Mouse (Mus musculus) R1 (cell line): ENCODE measurements around the gene Erich4.
"Not testable (repeated sequence)": the region's sequence is repeated elsewhere in the genome, so short reads cannot be mapped to it uniquely, and the experiment has no call there.

ENCODE experiments used
- DNase-seq: peaks from one replicate; pipeline ENCODE4 v3.0.0-alpha.2; 2018; ENCODE audit warnings: low read depth, low spot score

Erich4 gene

DNA sequence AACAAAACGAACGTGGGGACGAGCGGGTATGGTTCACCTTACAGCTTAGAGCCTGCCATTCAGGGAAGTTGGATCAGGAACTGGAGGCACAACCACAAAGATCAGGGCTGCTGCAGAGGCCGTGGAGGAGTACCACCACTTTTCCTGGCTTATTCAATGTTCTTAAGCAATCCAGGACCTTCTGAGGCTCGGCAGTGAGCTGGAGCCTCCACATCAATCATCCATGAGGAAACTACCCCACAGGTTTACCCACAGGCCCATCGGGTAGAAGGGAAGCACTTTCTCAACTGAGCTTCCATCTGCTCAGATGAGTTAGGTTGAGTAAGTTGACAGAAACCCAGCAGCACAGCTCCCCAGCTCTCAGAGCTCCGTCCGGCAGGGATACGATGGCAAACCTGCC lies 36.3 kb downstream of the Erich4 start:
- no peak for DNase-seq

- DNase-seq = not testable (repeated sequence)
These were observed 38.8 kb downstream of the Erich4 start for GRCm38 (mm10) chr7:25576793-25577437.

DNA sequence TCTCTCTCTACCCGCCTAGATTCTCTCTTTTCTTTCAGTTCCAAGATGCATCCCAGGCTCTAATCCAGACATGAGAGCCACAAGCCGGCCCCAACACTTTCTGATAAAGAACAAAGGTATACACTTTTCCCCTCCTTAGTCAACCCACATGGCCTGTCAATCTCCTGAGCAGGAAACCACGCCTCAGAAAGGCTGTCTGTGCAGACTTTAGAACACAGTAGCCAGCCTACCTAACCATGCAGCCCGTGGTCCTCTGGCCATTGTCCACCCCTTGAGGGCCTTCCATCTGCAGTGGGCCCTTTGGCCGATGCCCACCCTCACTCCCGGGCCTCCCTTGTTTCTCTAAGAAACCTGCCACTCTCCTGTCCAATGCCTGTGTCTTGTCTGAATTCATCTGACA lies 39.4 kb downstream of the Erich4 start:
- not testable (repeated sequence) for DNase-seq

DNA sequence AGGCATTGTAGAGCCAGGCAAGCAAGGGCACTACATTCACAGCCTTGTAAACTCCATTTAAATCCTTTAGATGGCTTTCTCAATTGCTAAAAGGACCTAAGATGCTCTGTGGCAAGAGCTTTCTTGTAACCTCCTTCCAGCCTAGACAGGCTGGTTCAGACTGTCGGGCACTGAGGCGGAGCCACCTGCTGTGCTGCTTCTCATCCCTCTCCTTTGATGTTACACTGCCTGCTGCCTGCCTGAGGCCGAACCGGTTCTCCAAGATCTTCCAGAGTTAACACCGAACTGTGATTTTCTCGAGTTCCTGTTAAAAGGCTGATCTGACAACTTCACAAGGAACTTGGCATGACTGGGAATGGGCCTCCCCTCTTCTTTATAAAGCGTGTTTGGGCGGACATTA lies 39.8 kb downstream of the Erich4 start:
- no peak for DNase-seq

DNA sequence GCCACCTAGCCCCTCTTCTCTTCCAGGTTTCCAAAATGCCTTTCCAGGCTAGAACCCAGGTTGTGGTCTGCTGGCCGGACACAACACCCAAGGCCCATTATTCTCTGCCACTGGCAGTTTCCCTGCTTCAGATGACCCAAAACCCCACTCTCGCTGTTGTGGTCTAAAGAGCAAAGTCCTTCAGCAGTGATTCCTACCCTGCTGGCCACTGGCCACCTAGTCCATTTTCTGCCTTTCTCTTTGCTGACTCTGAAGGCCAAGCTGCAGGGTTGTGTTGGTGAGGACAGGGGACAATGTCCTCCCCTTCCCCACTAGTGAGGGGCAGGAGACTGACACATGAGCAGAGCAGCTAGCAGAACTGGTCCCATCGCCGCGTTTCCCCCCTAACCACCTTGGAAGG lies 40.6 kb downstream of the Erich4 start:
- DNase-seq = no peak

GRCm38 (mm10) chr7:25573806-25574205 lies 41.9 kb downstream of the Erich4 start:
- DNase-seq = not testable (repeated sequence)

DNA sequence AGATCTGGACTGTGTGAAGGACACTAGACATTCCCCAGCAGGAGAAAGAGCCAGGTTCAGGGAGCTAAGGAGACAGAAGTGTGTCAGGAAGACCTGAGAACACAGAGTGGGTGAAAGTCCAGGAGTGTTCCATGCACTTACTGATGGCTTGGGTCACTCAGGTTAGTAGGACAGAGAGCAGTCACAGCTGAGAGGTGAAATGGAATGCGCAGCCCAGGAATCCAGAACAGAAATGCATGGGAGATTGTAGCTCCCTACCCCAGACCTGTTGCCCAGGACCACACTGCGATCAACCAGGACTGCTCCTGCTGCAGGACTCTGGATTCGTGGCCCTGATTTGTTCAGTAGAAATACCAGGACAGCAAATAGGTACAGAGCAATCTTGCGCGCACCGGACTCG lies 47.0 kb downstream of the Erich4 start:
- DNase-seq = no peak
